Comparison of ENCODE assay signal across 8 mouse cellular contexts in genomic region chr5:107720991-107721637, GRCm38 (mm10). TPM values are rescaled to one million over a fixed set of nuclear protein-coding genes. Genes with fewer than 3 reads are reported as not detected.
DNase-seq lines count a peak whose midpoint lies in the region; ATAC-seq and TF ChIP-seq lines count a peak whose summit lies in the region.

No protein-coding gene starts in this region.

- under 1% methylated on average over 58 of the region's 58 CpGs for WGBS in forebrain, embryonic 13.5 days
- WGBS in liver, embryonic 15.5 days (ENCODE audit: insufficient replicate concordance) = 11% methylated on average over 50 of the region's 58 CpGs

- H3K36me3 ChIP-seq in ES-Bruce4 (ENCODE audit: control insufficient read depth, insufficient read depth, low read length, poor library complexity, severe bottlenecking) = no peaks in the 10 kb centered on the region
- no peaks in the 10 kb centered on the region for H3K36me3 ChIP-seq in forebrain, embryonic 13.5 days (ENCODE audit: poor library complexity, severe bottlenecking)
- H3K36me3 ChIP-seq in liver, embryonic 15.5 days (replicated peaks) = no peaks in the 10 kb centered on the region

- no peak overlapping the region for H3K9ac ChIP-seq in ES-Bruce4 (ENCODE audit: low read depth, poor library complexity, severe bottlenecking)
- no peak overlapping the region; the same call in 1 of the 2 replicates for H3K9ac ChIP-seq in forebrain, embryonic 13.5 days
- no peak overlapping the region for H3K9ac ChIP-seq in liver, embryonic 15.5 days

- no peak overlapping the region for H3K27ac ChIP-seq in gastrocnemius, adult 2 months
- H3K27ac ChIP-seq in ES-Bruce4 (ENCODE audit: insufficient read depth, low read length) = no peak overlapping the region
- no peak overlapping the region for H3K27ac ChIP-seq in forebrain, embryonic 13.5 days
- H3K27ac ChIP-seq in liver, embryonic 15.5 days (replicated peaks) = no peak overlapping the region
- no peak overlapping the region for H3K27ac ChIP-seq in left cerebral cortex, adult 2 months

- no peak for TF ChIP-seq CTCF in gastrocnemius, adult 2 months (IDR thresholded peaks at IDR 0.05)
- TF ChIP-seq CTCF in ES-Bruce4 (IDR thresholded peaks at IDR 0.05; ENCODE audit: low read depth, low read length) = no peak
- TF ChIP-seq CTCF in left cerebral cortex, adult 2 months (IDR thresholded peaks at IDR 0.05) = no peak

- H3K27me3 ChIP-seq in ES-Bruce4 (ENCODE audit: control insufficient read depth, insufficient read depth, low read length, poor library complexity, severe bottlenecking) = peaks cover 21% of the 10 kb centered on the region
- H3K27me3 ChIP-seq in forebrain, embryonic 13.5 days = peaks cover 99% of the 10 kb centered on the region
- H3K27me3 ChIP-seq in liver, embryonic 15.5 days = peaks cover 97% of the 10 kb centered on the region

- H3K4me3 ChIP-seq in gastrocnemius, adult 2 months = peak overlapping the region; percentile 40
- H3K4me3 ChIP-seq in ES-Bruce4 (ENCODE audit: low read depth, low read length) = peak overlapping the region; percentile 40
- H3K4me3 ChIP-seq in forebrain, embryonic 13.5 days = peak overlapping the region; percentile 33
- H3K4me3 ChIP-seq in liver, embryonic 15.5 days (replicated peaks) = peak overlapping the region; percentile 36
- no peak overlapping the region for H3K4me3 ChIP-seq in left cerebral cortex, adult 2 months

- H3K4me1 ChIP-seq in ES-Bruce4 (ENCODE audit: control insufficient read depth, insufficient read depth, low read length) = no peaks in the 10 kb centered on the region
- peaks cover 37% of the 10 kb centered on the region for H3K4me1 ChIP-seq in forebrain, embryonic 13.5 days
- H3K4me1 ChIP-seq in liver, embryonic 15.5 days (replicated peaks) = peaks cover 43% of the 10 kb centered on the region

- 0 out of 2 replicates have a peak, but pooled peaks have one; percentile 13 for ATAC-seq in forebrain, embryonic 13.5 days
- no peak for ATAC-seq in liver, embryonic 15.5 days (ENCODE audit: insufficient read depth)

- no peak for TF ChIP-seq EP300 in ES-Bruce4 (IDR thresholded peaks at IDR 0.05; ENCODE audit: insufficient read depth, low read depth, low read length)

- no peak for DNase-seq in gastrocnemius, adult 2 months
- no peak for DNase-seq in gastrocnemius, adult 8-10 months (ENCODE audit: low spot score in 2 of 2)
- DNase-seq in yolk sac, embryonic 10.5 days (ENCODE audit: low spot score) = peak; percentile 12
- DNase-seq in left cerebral cortex, adult 2 months (ENCODE audit: extremely low spot score in 1 of 2, low spot score in 2 of 2) = no peak
- DNase-seq in Muller cell, postnatal 12 days (ENCODE audit: inconsistent ontology term) = no peak

- H3K9me3 ChIP-seq in ES-Bruce4 (replicated peaks; ENCODE audit: control insufficient read depth, insufficient read depth, low read length, poor library complexity, severe bottlenecking) = no peaks in the 10 kb centered on the region
- H3K9me3 ChIP-seq in forebrain, embryonic 13.5 days (replicated peaks) = no peaks in the 10 kb centered on the region
- H3K9me3 ChIP-seq in liver, embryonic 15.5 days (replicated peaks) = no peaks in the 10 kb centered on the region

- intact Hi-C loops in gastrocnemius, adult 2 months (cut with DNase I) = no loop called here
- intact Hi-C loops in left cerebral cortex, adult 2 months (cut with DNase I) = loop anchor here (5.0 kb wide), 1 partner anchor 1254 kb away; no protein-coding TSS in a partner anchor

- TF ChIP-seq POLR2A in ES-Bruce4 (IDR thresholded peaks at IDR 0.05; ENCODE audit: insufficient read depth, low read length) = no peak

- H3K4me2 ChIP-seq in forebrain, embryonic 13.5 days = peak overlapping the region; percentile 59
- peak overlapping the region; percentile 48 for H3K4me2 ChIP-seq in liver, embryonic 15.5 days

RNA-seq across cellular contexts. Expression of gene Gfi1, which starts 4.7 kb away (rescaled TPM):
- total RNA-seq in gastrocnemius, adult 2 months (2021) = not detected
- not detected for total RNA-seq in gastrocnemius, adult 8-10 months (2022)
- not detected in 2 replicates for polyA plus RNA-seq in ES-Bruce4 (2011; ENCODE audit: insufficient read depth, insufficient read length, low read depth, missing spikeins)
- polyA plus RNA-seq in forebrain, embryonic 13.5 days (2015; fragmentation: Nextera tagmentation; extraction: Ambion mirVana) = not detected in 2 replicates
- polyA plus RNA-seq in liver, embryonic 15.5 days (2015; fragmentation: Nextera tagmentation; extraction: Ambion mirVana) = 1.6 and 2.1 TPM in 2 replicates
- total RNA-seq in left cerebral cortex, adult 2 months (2021) = not detected
